Mouse (Mus musculus) yolk sac, embryonic 10.5 days (tissue): ENCODE measurements around the gene Dlgap1.

Source experiments
- DNase-seq: peaks from one replicate; pipeline ENCODE4 v3.0.0-alpha.2; 2017; ENCODE audit warnings: low spot score

The Dlgap1 gene

DNA sequence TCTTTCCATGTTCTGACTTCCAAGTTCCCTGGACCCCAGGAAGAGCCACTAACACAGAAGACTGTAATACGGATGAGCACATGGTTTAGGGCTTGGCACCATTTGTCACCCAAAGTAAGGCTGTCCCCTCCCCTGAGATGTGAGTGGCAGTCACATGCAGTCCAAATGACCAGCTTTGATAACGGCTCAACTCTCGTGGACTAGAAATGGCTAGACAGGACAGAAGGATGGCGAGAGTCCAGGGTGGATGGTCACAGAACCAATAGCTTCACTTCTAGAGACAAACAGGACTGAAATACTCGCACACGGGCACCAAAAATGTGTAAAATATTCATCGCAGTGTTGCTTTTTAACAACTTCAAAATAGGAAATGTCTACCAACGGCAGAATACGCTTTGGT is 657.5 kb downstream of the Dlgap1 start:
- no peak for DNase-seq

- no peak for DNase-seq
Observed at GRCm38 (mm10) chr17:70626925-70627324, 658.1 kb downstream of the Dlgap1 start.

DNA sequence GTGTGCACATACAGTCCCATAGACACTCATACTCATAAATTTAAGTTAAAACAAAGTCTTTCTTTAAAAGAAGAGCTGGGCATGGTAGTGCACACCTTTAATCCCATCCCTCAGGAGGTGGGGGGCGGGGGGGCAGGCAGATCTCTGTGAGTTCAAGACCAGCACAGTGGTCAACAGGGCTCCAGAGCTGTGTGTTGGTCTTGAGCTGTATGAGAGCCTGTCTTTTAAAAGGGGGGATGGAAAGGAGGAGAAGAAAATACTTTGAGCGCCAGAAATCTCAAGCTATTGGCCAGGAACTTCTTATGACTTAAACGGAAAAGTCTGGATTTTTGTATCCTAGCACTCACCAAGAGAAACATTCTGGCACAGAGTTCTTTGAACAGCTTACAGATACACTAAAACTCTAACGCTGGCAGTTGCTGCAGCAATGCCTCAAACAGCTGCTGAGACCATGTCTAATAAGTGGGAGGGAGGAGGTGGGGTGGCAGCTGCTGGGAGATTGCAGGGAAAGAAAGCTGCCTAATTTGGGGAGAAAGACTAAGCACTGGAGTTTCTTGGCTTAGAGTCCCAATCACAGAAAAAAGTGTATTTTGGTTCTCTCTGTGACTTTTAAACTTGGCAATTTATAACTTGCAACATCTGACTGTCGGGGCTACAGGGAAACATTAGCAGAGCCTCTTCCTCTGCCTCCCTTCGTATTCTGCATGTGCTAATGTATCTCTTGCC is 660.9 kb downstream of the Dlgap1 start:
- no peak for DNase-seq

GRCm38 (mm10) chr17:70633181-70633944 is 664.5 kb downstream of the Dlgap1 start:
- DNase-seq: peak; percentile 47

DNA sequence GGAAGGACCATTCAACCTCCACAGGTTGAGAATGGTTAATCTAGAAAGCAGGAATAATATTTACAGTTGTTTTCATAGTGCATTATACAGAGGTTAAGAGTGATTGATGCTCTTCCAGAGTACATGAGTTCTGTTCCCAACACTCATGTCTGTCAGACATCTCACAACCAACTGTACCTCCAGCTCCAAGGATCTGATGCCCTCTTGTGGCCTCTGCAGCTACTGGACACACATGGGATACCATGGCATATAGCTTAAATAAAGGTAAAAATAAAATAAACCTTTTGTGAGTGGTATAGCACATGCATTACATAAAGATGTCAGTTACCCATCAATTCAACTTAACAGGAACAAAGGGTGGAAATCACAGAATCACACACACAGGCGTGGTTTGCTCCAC is 674.3 kb downstream of the Dlgap1 start:
- DNase-seq: no peak

DNA sequence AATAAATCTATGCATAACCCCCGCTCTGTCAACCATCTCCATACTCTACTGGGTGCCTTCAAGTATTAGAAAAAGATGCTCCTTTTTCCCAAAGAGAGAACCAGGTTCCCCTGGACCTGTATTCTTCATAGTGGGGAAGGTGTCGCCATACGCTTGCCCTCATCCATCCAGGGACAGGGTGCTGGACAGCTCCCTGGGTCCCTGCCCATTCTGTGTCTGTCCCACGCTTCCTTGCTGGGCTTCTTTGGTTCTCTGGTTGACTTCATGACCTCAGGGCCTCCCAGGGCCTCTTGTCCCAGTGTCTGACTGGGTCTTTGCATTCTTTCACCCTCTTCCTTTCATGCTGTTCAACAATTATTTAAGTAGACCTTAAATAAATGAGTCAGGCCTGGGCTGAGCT is 677.8 kb downstream of the Dlgap1 start:
- no peak for DNase-seq

DNA sequence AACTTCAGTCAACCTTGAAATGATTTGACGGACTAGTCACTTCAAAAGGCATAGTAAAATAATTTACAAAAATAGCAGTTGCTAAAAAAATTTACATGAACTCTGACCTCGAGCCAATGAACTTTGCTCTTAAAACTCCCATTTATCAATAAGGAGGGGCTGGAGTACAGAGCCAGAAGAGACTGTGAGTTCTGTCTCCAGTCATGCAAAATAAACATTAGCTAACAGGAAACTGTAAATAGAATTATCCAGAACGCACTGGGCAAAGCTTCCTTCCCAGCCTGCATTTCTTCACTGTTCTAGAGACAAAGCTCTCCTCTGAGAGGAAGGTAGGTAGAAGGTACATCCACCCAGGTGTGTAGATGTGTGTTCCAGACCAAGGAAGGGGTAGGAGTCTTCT is 692.5 kb downstream of the Dlgap1 start:
- DNase-seq: no peak

DNA sequence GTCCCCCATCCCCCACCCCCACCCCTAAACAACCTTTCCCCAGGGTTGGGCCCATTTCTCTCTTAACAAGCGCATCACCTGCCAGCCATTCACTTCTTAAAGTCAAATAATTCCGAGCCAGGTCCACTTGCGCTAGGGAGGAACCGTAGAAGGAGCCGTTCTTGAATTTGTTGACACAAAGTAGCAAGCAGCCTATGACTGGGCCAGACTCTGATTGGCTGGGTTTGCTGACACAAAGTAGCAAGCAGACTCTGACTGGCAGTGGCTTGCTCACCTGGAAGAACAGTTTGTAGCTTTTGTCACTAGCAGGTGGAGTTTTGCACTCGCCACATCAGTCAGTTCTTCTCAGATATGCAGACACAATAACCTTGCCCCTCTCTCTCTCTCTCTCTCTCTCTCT is 695.1 kb downstream of the Dlgap1 start:
- no peak for DNase-seq

DNA sequence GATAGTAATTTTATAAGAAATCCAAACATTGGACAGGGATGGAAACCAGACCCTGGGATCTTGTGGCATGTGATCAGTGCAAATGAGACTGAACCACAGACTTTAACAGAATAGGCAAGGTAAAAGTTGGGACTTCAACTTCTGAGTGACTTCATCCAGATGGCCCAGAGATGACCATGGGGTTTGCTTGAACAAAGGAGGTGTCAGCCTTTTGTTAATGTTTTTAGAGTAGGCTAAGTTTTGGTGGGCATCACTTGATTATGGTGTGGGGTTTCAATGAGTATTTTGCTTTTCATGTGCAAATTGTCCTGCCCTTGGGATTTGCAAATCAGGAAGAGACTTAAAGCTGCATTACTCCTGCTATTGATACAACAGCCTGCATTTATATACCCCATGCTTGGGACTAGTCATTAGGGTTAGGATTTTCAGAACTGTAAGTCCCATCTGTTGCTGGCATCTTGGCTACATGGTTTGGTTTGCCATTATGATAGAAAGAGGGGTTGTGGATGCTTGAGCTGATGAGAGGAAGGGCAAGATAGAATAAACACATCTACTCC is 695.7 kb downstream of the Dlgap1 start:
- no peak for DNase-seq

DNA sequence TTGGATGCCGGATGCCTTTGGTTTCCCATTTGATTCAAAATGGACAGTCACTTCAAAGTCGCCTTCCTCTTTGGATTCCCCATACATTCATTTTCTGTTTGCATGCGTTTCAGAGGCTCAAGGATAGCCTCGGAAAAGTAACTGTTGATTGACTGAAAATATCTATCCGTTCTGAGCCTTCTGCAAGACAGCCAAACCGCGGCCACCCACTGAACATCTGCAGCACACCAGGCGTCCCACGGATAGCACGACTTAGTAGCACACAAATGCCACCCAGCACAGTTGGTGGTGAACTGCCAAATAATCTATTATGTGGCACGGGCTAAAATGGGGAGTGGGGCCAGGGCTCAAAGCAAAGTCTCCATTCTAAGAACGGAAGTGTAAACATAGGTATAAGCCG is 705.1 kb downstream of the Dlgap1 start:
- no peak for DNase-seq

DNA sequence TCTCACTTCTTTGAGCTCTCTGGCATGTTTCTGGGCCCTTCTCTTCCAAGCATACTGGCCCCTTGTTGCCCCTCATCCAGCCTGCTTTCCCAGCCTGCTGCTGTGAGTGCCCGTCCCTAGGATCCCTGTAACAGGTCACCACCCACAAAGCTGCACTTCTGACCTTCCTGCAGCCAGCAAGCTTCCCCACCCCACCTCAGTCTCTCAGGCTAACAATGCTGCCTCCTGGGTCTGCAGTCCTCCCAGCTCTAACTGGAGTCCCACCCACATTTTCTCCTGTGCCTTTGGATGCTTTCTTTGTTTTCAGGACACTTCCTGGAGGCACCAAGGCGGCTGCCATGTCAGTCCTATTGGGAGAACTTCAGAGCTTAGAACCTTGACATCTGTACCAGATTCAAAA is 707.6 kb downstream of the Dlgap1 start:
- no peak for DNase-seq

- DNase-seq: peak; percentile 62
Observed at GRCm38 (mm10) chr17:70683561-70684167, 714.8 kb downstream of the Dlgap1 start.

GRCm38 (mm10) chr17:70690174-70690573 is 721.3 kb downstream of the Dlgap1 start:
- DNase-seq: no peak

DNA sequence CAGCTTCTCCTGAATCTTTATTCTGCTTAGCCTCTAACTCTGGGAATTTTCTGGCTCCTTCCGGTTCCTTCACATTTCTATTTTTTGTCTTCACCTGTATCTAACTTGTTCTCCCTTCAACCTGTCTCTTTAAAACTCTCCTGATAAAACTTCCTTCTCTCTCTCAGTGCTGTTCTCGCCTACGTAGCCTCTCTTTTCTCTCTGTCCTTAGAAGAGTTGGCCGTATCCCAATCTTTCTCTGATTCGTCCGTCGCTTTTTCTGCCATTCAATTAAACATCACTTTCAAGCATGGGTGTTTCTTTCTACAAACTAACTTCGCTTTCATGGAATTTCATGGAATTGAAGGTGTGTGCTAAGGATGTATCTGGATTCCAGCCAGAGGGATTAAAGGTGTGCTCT is 721.7 kb downstream of the Dlgap1 start:
- DNase-seq: no peak

DNA sequence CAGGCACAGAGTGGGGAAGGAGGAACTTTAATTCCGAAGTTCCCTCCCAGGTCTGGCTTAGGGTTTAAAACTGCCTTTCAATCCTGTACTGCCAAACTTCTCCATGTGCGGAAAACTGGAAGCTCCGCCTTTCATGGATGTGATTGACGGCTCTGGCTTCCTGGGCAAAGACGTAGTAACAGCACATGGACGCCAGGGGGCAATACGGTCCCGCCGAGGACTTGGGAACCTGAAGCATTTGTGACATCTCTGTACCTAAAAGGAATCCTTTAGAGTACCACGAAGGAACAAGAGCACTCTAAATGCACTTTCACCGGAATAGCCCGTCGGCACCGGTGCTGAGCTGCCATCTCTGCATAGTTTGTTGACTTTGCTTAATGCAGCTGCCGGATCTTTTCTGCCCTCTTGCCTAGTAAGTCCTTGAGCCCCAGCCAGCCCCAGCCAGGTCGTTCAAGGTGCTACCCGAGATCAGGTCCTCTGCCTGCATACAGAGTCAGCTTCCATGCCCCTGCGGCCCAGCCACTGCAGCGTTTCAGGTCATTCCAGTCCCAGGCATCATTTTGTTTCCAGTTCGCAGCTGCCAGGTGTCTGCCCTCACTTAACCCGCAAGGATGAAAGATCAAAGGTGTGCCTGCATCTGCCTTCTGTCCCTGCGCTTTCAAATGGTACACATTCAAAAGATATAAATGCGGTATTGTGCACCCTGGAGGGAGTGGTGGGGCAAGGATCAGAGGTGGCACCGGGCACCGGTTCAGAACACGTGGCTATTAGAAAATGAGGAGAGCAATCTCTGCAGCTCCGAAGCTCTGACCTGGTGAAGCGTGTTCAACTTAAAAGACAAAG is 738.3 kb downstream of the Dlgap1 start:
- DNase-seq: peak; percentile 64

- DNase-seq: no peak
Observed at GRCm38 (mm10) chr17:70707819-70708140, 738.9 kb downstream of the Dlgap1 start.

GRCm38 (mm10) chr17:70709545-70709944 is 740.7 kb downstream of the Dlgap1 start:
- no peak for DNase-seq

DNA sequence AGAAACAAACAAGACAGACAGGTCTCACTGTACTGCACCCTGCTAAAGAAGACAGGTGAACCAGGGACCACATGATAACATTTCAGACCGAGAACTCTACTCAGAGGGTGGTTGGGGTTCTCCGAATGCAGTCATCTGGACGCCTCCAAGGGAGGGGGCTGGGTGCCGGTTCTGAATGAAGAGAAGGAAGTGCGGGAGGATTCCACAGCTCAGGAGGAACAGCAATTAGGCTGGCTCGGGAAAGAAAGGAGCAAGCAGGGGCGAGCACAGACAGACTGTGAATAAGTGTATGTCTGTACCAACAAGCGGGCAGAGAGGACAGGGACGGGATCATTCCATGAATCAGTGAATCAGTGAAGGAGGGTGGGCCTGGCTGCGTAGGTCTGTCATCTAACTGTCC is 744.6 kb downstream of the Dlgap1 start:
- DNase-seq: no peak

DNA sequence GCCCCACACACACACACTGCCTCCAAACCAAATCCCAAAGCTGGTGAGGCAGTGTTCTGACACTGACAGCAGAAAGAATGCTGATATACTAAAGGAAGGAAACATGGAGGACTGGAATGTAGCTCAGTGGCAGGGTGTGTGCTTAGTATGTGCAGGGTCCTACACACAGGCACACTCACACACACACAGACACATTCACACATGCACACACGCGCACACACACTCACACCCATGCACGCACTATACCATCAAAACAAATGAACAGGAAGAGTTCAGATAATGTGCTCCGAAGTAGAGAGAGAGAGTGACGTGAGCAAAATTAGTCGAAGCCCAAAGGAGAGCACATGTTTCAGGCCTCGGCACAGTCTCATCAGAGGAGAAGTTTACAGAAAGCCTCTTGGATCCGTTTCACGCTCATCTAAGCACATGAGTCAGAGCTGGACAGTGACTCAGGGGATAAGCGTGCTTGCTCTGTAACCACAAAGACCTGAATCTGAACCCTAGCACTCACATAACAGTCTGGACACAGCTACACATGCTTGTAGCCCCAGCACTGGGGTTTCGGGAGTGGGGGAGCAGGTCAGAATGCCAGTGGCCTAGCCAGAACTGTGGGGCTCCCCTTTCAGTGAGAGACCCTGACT is 750.9 kb downstream of the Dlgap1 start:
- no peak for DNase-seq

GRCm38 (mm10) chr17:70720766-70721165 is 751.9 kb downstream of the Dlgap1 start:
- DNase-seq: peak; percentile 22

- no peak for DNase-seq
Observed at GRCm38 (mm10) chr17:70722146-70722545, 753.3 kb downstream of the Dlgap1 start.
